Mouse (Mus musculus): ENCODE data around the gene Uck2. TPM values are rescaled to one million over a fixed set of nuclear protein-coding genes. Genes with fewer than 3 reads are reported as not detected.

Uck2 gene
- total and polyA plus RNA-seq, 3 experiments, result 191 to 643 (median 290) TPM

DNA sequence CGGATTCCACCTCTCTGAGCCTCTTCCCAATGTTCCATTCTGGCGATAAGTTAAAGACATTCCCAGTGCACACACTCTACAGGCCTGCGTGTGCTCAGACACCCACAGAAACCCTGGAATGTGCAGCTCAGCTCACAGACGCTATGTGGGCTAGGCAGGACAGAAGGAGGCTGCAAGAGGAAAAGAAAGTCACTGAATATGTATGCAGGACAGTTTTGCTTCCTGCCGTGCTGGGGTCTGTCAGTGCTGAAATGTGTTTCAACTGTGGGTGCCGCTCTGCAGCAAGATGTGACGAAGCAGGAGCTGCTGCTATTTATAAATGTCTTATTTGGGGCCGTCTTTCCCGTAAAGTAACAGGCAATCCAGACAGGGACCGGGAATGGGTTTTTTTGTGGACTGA, 25.4 kb downstream of the Uck2 start:
- no peaks in the 10 kb centered on the region for H3K4me1 ChIP-seq (ENCODE audit: control insufficient read depth in 1 of 2, insufficient read depth in 2 of 2, low read length in 2 of 2)
- H3K27ac ChIP-seq (ENCODE audit: control insufficient read depth, low read depth, low read length), result no peak overlapping the region
- no peaks in the 10 kb centered on the region for H3K27me3 ChIP-seq (ENCODE audit: control insufficient read depth in 1 of 2, insufficient read depth in 2 of 2, low read length in 2 of 2)
- no peaks in the 10 kb centered on the region for H3K9me3 ChIP-seq (replicated peaks; ENCODE audit: insufficient read depth, low read length)
- no peak overlapping the region for H3K9ac ChIP-seq (ENCODE audit: control insufficient read depth, low read depth, low read length, poor library complexity, severe bottlenecking)
- no peak for DNase-seq (ENCODE audit: low read depth, low spot score)
- peaks cover 0 to 3% of the 10 kb centered on the region in 2 experiments; a peak in 2 of 4 replicates for H3K36me3 ChIP-seq (ENCODE audit: control insufficient read depth in 1 of 2, insufficient read depth in 2 of 2, low read length in 2 of 2)
- H3K79me2 ChIP-seq (ENCODE audit: control insufficient read depth, insufficient read depth, low read length, poor library complexity), result peaks cover 85% of the 10 kb centered on the region
- no peak overlapping the region for H3K4me3 ChIP-seq (ENCODE audit: control insufficient read depth in 1 of 2, insufficient read depth in 1 of 2, low read depth in 2 of 2, low read length in 2 of 2)
- TF ChIP-seq ZKSCAN1 (IDR thresholded peaks at IDR 0.05; ENCODE audit: low read depth, low read length), result no peak

DNA sequence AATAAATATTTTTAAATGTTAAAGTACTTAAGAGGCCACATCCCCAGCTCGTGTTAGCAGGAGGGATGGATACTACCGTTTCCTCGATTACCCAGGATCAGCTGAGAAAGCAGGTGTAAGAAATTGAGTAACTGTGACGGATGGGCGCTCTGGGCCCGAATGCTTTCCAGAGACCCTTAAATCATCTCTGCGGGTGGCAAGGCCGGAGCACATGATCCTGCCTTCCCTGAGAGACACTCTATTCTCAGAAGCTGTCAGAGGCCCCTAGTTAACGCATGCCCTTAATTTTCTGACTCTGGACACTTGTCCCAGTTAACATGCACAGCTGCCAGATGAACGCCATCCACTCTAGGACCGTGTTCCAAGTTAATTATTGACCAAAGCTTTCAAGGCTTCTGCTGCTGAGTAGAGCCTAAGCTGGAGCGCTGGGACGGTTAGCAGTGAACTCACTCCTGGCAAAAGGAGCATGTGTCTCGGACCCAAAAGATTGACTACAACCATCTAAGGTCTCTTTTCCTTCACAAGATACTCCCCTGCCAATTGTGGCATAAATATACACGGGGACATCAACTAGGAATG, 28.3 kb downstream of the Uck2 start:
- TF ChIP-seq ZNF384 (IDR thresholded peaks at IDR 0.05; ENCODE audit: low read depth, low read length), result no peak
- TF ChIP-seq TBP (IDR thresholded peaks at IDR 0.05; ENCODE audit: low read depth, low read length), result no peak
- TF ChIP-seq ZMIZ1 (IDR thresholded peaks at IDR 0.05; ENCODE audit: low read depth, low read length), result no peak
- TF ChIP-seq CHD1 (IDR thresholded peaks at IDR 0.05; ENCODE audit: low read depth, low read length), result no peak
- TF ChIP-seq MYB (IDR thresholded peaks at IDR 0.05; ENCODE audit: low read depth, low read length), result no peak
- Histone ChIP-seq H3K4me1 (ENCODE audit: control insufficient read depth in 1 of 2, insufficient read depth in 2 of 2, low read length in 2 of 2) (no peaks in the 10 kb centered on the region; a peak in 1 of 4 replicates), H3K36me3 (ENCODE audit: control insufficient read depth in 1 of 2, insufficient read depth in 2 of 2, low read length in 2 of 2) (peaks cover 0 to 3% of the 10 kb centered on the region in 2 experiments; a peak in 2 of 4 replicates)

DNA sequence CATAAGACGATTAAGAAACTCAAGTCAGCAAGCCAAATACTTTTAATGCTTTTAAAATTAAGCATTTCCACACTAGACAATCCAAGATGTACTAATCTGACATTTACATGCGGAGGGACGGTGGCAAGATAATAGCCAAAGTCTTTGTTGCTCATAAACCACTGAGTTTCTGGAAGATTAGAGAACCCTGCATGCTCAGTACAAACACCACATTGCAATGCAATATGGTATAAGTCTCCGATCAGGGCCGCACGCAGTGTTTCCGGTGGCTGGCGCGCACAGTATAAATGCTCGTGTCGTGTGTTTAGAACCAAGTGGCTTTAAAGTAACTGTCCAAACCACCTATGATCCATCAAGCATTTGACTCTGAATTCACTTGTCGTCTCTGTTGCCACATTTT, 31.5 kb downstream of the Uck2 start:
- Histone ChIP-seq H3K27me3 (ENCODE audit: control insufficient read depth in 1 of 2, insufficient read depth in 2 of 2, low read length in 2 of 2) (no peaks in the 10 kb centered on the region), H3K9ac (ENCODE audit: control insufficient read depth, low read depth, low read length, poor library complexity, severe bottlenecking) (no peak overlapping the region), H3K27ac (ENCODE audit: control insufficient read depth, low read depth, low read length) (no peak overlapping the region), H3K4me1 (ENCODE audit: control insufficient read depth in 1 of 2, insufficient read depth in 2 of 2, low read length in 2 of 2) (peaks cover 0 to 4% of the 10 kb centered on the region in 2 experiments; a peak in 2 of 4 replicates), H3K9me3 (replicated peaks; ENCODE audit: insufficient read depth, low read length) (no peaks in the 10 kb centered on the region), H3K79me2 (ENCODE audit: control insufficient read depth, insufficient read depth, low read length, poor library complexity) (peaks cover 73% of the 10 kb centered on the region), H3K36me3 (ENCODE audit: control insufficient read depth in 1 of 2, insufficient read depth in 2 of 2, low read length in 2 of 2) (peaks cover 2 to 3% of the 10 kb centered on the region in 2 experiments; a peak in 3 of 4 replicates), H3K4me3 (ENCODE audit: control insufficient read depth in 1 of 2, insufficient read depth in 1 of 2, low read depth in 2 of 2, low read length in 2 of 2) (no peak overlapping the region)
- TF ChIP-seq MAFK (IDR thresholded peaks at IDR 0.05; ENCODE audit: borderline replicate concordance, low read depth, low read length) (no peak), KAT2A (conservative IDR thresholded peaks at IDR 0.05; ENCODE audit: low read depth, low read length) (no peak), SIN3A (IDR thresholded peaks at IDR 0.05; ENCODE audit: low read length) (no peak), NELFE (IDR thresholded peaks at IDR 0.05; ENCODE audit: low read depth, low read length) (no peak), MXI1 (IDR thresholded peaks at IDR 0.05; ENCODE audit: low read depth, low read length) (no peak), JUND (IDR thresholded peaks at IDR 0.05; ENCODE audit: low read depth, low read length) (no peak), NRF1 (IDR thresholded peaks at IDR 0.05; ENCODE audit: insufficient read depth, low read depth, low read length, poor library complexity, severe bottlenecking) (no peak), POLR2AphosphoS5 (IDR thresholded peaks at IDR 0.05; ENCODE audit: borderline replicate concordance, low read depth, low read length) (no peak), MYC (IDR thresholded peaks at IDR 0.05; ENCODE audit: low read depth, low read length) (no peak), MEF2A (IDR thresholded peaks at IDR 0.05; ENCODE audit: extremely low read depth, insufficient replicate concordance, low read depth, low read length, poor library complexity, severe bottlenecking) (no peak), HCFC1 (IDR thresholded peaks at IDR 0.05; ENCODE audit: low read depth, low read length) (no peak), CTCF (IDR thresholded peaks at IDR 0.05 in 2 of 3, conservative IDR thresholded peaks at IDR 0.05 in 1 of 3; ENCODE audit: control insufficient read depth in 1 of 3, insufficient read depth in 1 of 3, low read depth in 2 of 3, low read length in 3 of 3, poor library complexity in 1 of 3, severe bottlenecking in 1 of 3) (no peak), ETS1 (IDR thresholded peaks at IDR 0.05; ENCODE audit: low read depth, low read length) (no peak), TBP (IDR thresholded peaks at IDR 0.05; ENCODE audit: low read depth, low read length) (no peak), SMC3 (IDR thresholded peaks at IDR 0.05; ENCODE audit: low read depth, low read length) (no peak), ELF1 (IDR thresholded peaks at IDR 0.05; ENCODE audit: low read depth, low read length) (no peak), TAL1 (IDR thresholded peaks at IDR 0.05; ENCODE audit: low read length) (no peak)
- DNase-seq (ENCODE audit: low read depth, low spot score), result no peak

More for the DNA sequence above, 28.3 kb downstream of the Uck2 start:
- peaks cover 78% of the 10 kb centered on the region for H3K79me2 ChIP-seq (ENCODE audit: control insufficient read depth, insufficient read depth, low read length, poor library complexity)
- no peak overlapping the region for H3K9ac ChIP-seq (ENCODE audit: control insufficient read depth, low read depth, low read length, poor library complexity, severe bottlenecking)
- H3K27me3 ChIP-seq (ENCODE audit: control insufficient read depth in 1 of 2, insufficient read depth in 2 of 2, low read length in 2 of 2), result no peaks in the 10 kb centered on the region
- H3K4me3 ChIP-seq (ENCODE audit: control insufficient read depth in 1 of 2, insufficient read depth in 1 of 2, low read depth in 2 of 2, low read length in 2 of 2), result no peak overlapping the region
- H3K27ac ChIP-seq (ENCODE audit: control insufficient read depth, low read depth, low read length), result no peak overlapping the region
- no peaks in the 10 kb centered on the region for H3K9me3 ChIP-seq (replicated peaks; ENCODE audit: insufficient read depth, low read length)
- DNase-seq (ENCODE audit: low read depth, low spot score), result no peak
